Mouse (Mus musculus): ENCODE measurements around the gene Rnaseh2b.

DNA sequence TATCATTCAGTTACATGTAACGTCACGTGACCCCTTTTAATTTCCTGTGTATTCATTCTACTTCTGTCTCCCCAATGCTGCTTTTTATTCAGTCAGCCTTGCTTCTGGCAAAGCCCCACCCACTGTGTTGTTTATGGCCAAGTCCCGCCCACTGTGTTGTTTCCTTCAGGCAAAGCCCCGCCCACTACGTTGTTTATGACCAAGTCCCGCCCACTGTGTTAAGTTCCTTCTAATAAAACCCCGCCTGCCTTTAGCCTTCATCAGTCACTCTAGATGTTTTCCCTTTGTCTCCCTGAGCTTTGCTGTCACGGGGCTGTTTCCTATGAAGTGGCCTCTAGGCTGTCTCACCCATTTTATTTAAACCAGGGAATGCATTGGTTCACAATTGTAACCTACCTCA, 38.0 kb upstream of the Rnaseh2b start:
- TF ChIP-seq GATA1 (IDR thresholded peaks at IDR 0.05; ENCODE audit: borderline replicate concordance, low read length): no peak
- TF ChIP-seq FLI1 (IDR thresholded peaks at IDR 0.05; ENCODE audit: low read length): no peak
